Mouse (Mus musculus): Measurements from ENCODE around the gene Tmem201. TPM values are rescaled to one million over a fixed set of nuclear protein-coding genes. Genes with fewer than 3 reads are reported as not detected.

The Tmem201 gene
- total RNA-seq, 2 experiments from 2014 or later: 87.5 to 96.8 TPM

- DNase-seq: no peak
Observed at GRCm38 (mm10) chr4:149679056-149679770, 58.6 kb downstream of the Tmem201 start.

- no peak for DNase-seq
Observed at GRCm38 (mm10) chr4:149678006-149678405, 59.8 kb downstream of the Tmem201 start.

DNA sequence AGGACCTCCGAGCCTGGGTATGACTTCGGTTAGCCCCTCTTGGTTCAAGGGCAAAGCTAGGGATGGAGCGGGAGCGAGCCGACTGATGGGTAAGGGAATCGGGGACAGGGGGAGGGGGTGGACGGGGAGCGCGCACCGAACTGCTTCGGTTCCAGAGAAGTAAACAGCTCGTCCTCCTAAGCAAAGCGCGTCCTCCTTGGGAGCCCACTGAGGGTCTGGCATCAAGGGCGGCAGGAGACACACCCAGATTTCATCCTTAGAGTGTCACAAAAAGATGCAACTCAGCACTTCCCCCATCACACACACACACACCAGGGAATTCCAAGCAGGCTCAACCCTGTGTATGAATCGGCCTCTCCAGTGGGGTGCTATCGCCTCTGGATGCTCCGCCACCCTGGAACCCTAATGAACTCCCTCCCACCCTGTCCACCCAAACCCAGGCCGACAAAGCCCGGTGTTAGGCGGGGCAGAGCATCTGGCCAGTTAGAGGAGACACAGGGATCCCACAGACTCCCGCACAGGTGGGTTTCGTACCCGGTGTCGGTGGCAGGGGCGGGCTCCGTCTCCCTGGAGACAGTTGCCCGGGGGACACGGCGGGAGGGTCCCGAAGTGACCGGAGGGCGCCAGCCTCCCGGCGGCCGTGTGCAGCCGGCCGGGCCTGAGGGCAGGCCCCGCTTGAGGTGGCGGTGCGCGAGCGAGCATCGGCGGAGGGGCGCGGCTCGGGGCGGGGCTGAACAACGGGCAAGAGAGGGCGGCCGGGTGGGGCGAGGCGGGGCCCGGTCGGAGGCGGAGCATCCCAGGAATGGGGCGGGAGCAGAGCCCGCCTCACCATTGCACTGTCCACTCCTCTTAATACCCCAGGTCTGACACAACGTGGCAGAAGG lies 62.2 kb downstream of the Tmem201 start:
- peak; percentile 85 for DNase-seq

GRCm38 (mm10) chr4:149674814-149675377 lies 62.9 kb downstream of the Tmem201 start:
- no peak for DNase-seq

GRCm38 (mm10) chr4:149672747-149673146 lies 65.1 kb downstream of the Tmem201 start:
- DNase-seq: no peak

DNA sequence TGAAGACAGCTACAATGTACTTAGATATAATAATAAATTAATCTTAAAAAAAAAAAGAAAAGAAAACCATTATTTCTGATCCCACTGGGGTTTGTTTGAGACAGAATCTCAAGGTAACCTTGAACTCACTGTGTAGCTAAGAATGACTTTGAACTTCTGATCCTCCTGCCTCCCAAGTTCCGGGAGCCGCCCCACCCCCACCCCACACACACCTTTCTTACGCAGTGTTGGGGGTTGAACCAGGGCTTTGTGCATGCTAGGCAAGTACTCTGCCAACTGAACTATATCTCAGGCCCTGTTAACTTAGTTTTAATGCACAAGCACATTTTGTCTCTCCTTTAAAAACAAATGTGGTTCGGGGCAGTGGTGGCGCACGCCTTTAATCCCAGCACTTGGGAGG lies 66.7 kb downstream of the Tmem201 start:
- DNase-seq: no peak

- no peak for DNase-seq
Observed at GRCm38 (mm10) chr4:149665692-149666090, 72.2 kb downstream of the Tmem201 start.

Other genes with a start within 250 kb of the Tmem201 start
- gene Ctnnbip1, start 219.8 kb downstream of the Tmem201 start, total RNA-seq (2021): 10 to 100 TPM; 60.5 to 66.4 TPM
- 10 to 100 TPM; 66.8 to 73.7 TPM for gene Clstn1, start 151.6 kb downstream of the Tmem201 start, total RNA-seq (2021)
- gene Pik3cd, start 35.5 kb downstream of the Tmem201 start, total RNA-seq (2021): 1 to 10 TPM; 3.1 to 4.5 TPM
- gene Slc25a33, start 36.2 kb upstream of the Tmem201 start, total RNA-seq (2021): 1 to 10 TPM; 8.8 to 9.5 TPM
- gene Spsb1, start 217.0 kb upstream of the Tmem201 start, total RNA-seq (2021): 10 to 100 TPM; 26.2 to 26.7 TPM